Mouse (Mus musculus) C2C12 (cell line): ENCODE results near the gene Dtd1. TPM values are rescaled to one million over a fixed set of nuclear protein-coding genes. Genes with fewer than 3 reads are reported as not detected.

ENCODE experiments used
- H3K27me3 ChIP-seq: one replicate; pipeline ENCODE4 v1.6.1; 2011; ENCODE audit not compliant: control insufficient read depth, insufficient read depth, insufficient read length
- H3K36me3 ChIP-seq: one replicate; pipeline ENCODE4 v1.6.1; 2011; ENCODE audit not compliant: control insufficient read depth, insufficient read depth
- H3K4me3 ChIP-seq: one replicate; pipeline ENCODE4 v1.5.1; 2011; ENCODE audit warnings: mild to moderate bottlenecking, control low read depth; ENCODE audit not compliant: poor library complexity, insufficient read depth, severe bottlenecking
- H3K79me2 ChIP-seq: one replicate; pipeline ENCODE4 v1.6.1; 2011; ENCODE audit not compliant: control insufficient read depth, insufficient read depth
- H3K79me3 ChIP-seq: one replicate; pipeline ENCODE4 v1.6.1; 2011; ENCODE audit warnings: low read depth, control low read depth
- H3ac ChIP-seq: one replicate; pipeline ENCODE3; 2011; ENCODE audit warnings: low read depth; ENCODE audit not compliant: control insufficient read depth, insufficient read length
- CEBPB ChIP-seq: IDR thresholded peaks from one replicate; pipeline ENCODE4 v1.6.1; 2011; ENCODE audit warnings: low read depth, mild to moderate bottlenecking, control low read depth, moderate library complexity
- CTCF ChIP-seq: IDR thresholded peaks from one replicate; pipeline ENCODE4 v1.5.1; 2011; ENCODE audit not compliant: control insufficient read depth, insufficient read depth, insufficient read length
- FOSL1 ChIP-seq: IDR thresholded peaks from one replicate; pipeline ENCODE4 v1.8.0; 2011; ENCODE audit warnings: mild to moderate bottlenecking, low read length; ENCODE audit not compliant: poor library complexity, insufficient read depth, severe bottlenecking
- MAX ChIP-seq: IDR thresholded peaks from one replicate; pipeline ENCODE4 v1.6.1; 2011; ENCODE audit warnings: mild to moderate bottlenecking, control low read depth
- MYOD1 ChIP-seq: IDR thresholded peaks from one replicate; pipeline ENCODE4 v1.6.1; 2011; ENCODE audit warnings: low read depth; ENCODE audit not compliant: control insufficient read depth, insufficient read length
- MYOG ChIP-seq: IDR thresholded peaks from one replicate; pipeline ENCODE4 v1.6.1; 2011; ENCODE audit not compliant: control insufficient read depth, insufficient read length; ENCODE audit errors: extremely low read depth
- USF1 ChIP-seq: IDR thresholded peaks from one replicate; pipeline ENCODE4 v1.6.1; 2011; ENCODE audit warnings: low read depth, mild to moderate bottlenecking, control low read depth, moderate library complexity
- polyA plus RNA-seq: library from polyadenylated mRNA; unstranded; fragments of >200 nt; fragmentation: generic; extraction: Trizol; gene quantifications from one replicate; pipeline ENCODE4 v1.2.1, GENCODE M21; 2012; ENCODE audit warnings: missing spikeins

The Dtd1 gene
- polyA plus RNA-seq, 1 experiment = 7.1 TPM

- no peaks in the 10 kb centered on the region for H3K79me3 ChIP-seq
- TF ChIP-seq USF1 (no peak), MAX (no peak), CEBPB (no peak), FOSL1 (no peak), MYOG (no peak), CTCF (no peak), MYOD1 (no peak)
- H3K4me3 ChIP-seq = no peak overlapping the region
- no peak overlapping the region for H3ac ChIP-seq
- H3K36me3 ChIP-seq = no peaks in the 10 kb centered on the region
- H3K79me2 ChIP-seq = no peaks in the 10 kb centered on the region
- H3K27me3 ChIP-seq = no peaks in the 10 kb centered on the region
Observed at GRCm38 (mm10) chr2:144672397-144672796, 72.7 kb downstream of the Dtd1 start.

GRCm38 (mm10) chr2:144676546-144677228 lies 77.0 kb downstream of the Dtd1 start:
- Histone ChIP-seq H3K27me3 (no peaks in the 10 kb centered on the region), H3ac (no peak overlapping the region), H3K79me3 (no peaks in the 10 kb centered on the region), H3K36me3 (no peaks in the 10 kb centered on the region), H3K79me2 (no peaks in the 10 kb centered on the region), H3K4me3 (no peak overlapping the region)
- TF ChIP-seq CTCF = no peak
- no peak for TF ChIP-seq USF1
- no peak for TF ChIP-seq MYOG
- no peak for TF ChIP-seq MYOD1
- TF ChIP-seq FOSL1 = no peak

DNA sequence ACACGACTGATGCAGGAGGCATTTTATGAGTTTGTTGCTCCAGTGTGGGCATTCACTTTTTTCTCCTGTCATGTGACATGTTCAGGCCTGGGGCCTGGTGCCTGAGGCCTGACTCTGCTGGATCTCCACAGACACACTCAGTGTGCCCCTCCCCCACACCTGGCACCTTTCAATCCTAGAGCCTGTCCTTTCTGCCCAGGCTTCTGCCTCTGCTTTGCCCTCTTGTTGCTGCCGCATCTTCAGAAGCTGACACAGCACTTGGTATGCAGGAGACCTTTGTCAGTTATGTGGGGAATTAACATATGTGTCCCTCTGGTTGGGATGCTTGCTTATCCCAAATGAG lies 77.5 kb downstream of the Dtd1 start:
- TF ChIP-seq CTCF = no peak
- TF ChIP-seq CEBPB = no peak
- TF ChIP-seq MAX = no peak
- TF ChIP-seq FOSL1 = no peak
- TF ChIP-seq USF1 = no peak
- no peak for TF ChIP-seq MYOD1
- TF ChIP-seq MYOG = no peak
- Histone ChIP-seq H3K4me3 (no peak overlapping the region), H3K79me2 (no peaks in the 10 kb centered on the region), H3K79me3 (no peaks in the 10 kb centered on the region), H3K36me3 (no peaks in the 10 kb centered on the region), H3K27me3 (no peaks in the 10 kb centered on the region), H3ac (no peak overlapping the region)

GRCm38 (mm10) chr2:144678779-144679178 lies 79.1 kb downstream of the Dtd1 start:
- Histone ChIP-seq H3K79me3 (no peaks in the 10 kb centered on the region), H3ac (no peak overlapping the region), H3K27me3 (no peaks in the 10 kb centered on the region), H3K79me2 (no peaks in the 10 kb centered on the region), H3K36me3 (no peaks in the 10 kb centered on the region), H3K4me3 (no peak overlapping the region)
- TF ChIP-seq MYOG (no peak), MAX (no peak), MYOD1 (no peak), CTCF (no peak), CEBPB (no peak), USF1 (no peak), FOSL1 (no peak)

DNA sequence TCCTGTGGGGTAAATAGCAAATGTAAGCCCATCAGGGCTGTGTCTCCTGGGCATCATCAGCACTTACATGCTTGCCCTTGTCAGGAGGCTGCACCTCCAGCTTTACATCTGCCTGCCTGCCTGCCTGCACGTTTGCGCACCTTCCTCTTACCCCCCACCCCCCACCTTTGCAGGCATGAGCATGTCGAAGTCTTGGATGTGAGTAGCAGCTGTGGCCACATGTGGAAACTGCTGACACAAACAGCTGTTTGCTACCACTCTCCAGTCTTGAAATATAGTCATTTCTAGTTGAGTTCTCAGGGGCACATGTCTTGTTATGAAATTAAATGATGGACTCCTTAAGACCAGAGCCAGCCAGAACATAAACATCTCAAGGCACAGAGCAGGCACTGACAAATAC lies 79.7 kb downstream of the Dtd1 start:
- Histone ChIP-seq H3K27me3 (no peaks in the 10 kb centered on the region), H3K4me3 (no peak overlapping the region), H3K79me2 (no peaks in the 10 kb centered on the region), H3K36me3 (no peaks in the 10 kb centered on the region), H3K79me3 (no peaks in the 10 kb centered on the region), H3ac (no peak overlapping the region)
- TF ChIP-seq CTCF = no peak
- TF ChIP-seq CEBPB = no peak
- TF ChIP-seq USF1 = no peak
- no peak for TF ChIP-seq FOSL1
- TF ChIP-seq MYOG = no peak

- Histone ChIP-seq H3K36me3 (no peaks in the 10 kb centered on the region), H3K79me3 (no peaks in the 10 kb centered on the region)
- TF ChIP-seq CTCF (no peak), MYOG (no peak), MYOD1 (no peak), USF1 (no peak), MAX (no peak), CEBPB (no peak), FOSL1 (no peak)
Observed at GRCm38 (mm10) chr2:144692219-144692732, 92.6 kb downstream of the Dtd1 start.

More at GRCm38 (mm10) chr2:144692219-144692732, 92.6 kb downstream of the Dtd1 start:
- Histone ChIP-seq H3K79me2 (no peaks in the 10 kb centered on the region), H3K27me3 (no peaks in the 10 kb centered on the region), H3K4me3 (no peak overlapping the region), H3ac (no peak overlapping the region)
